In the genomic region with DNA sequence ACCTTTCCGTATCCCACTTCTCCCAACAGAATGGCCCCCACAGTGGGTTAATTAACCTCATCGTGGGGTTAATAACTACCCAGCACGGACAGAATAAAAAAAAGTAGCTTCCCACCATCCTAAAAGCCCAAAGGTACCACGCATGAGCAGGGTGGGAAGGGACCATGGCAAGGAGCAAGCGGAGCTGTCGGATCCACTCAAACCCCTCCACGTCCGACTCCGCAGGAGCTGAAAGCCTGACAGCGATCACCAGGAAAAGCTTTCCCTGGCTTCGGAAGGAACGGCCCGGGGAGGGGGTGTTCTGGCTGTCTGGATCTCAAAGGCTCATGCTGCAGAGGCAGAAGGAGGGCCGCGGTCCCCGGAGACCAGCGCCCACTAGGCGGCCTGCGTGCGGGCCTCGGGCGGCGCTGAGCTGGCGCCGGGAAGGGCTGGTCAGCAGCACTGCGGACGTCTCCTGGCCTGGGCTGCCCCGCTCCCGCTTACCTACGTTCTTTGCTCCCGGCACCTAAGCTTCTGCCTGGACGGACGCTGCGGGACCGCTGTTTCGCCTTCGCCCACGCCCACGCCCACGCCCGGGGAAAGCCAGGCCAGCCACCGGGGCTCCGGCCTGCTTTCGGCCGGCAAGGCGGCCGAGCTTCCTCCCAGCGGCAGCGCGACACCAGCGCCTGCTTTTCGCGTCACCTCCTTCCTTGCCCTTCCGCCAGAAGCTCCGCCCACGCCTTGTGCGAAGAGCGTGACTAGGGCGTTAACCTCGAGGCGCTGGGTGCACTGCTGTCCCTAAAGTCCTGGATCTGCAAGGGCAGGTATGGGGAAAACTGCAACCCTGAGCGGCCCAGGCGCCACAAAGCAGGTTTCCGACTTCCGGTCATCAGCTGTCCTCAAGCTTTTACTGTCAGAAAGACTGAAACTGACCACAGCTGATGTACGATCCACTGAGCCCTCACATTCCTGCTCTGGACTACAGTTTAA, we compare ENCODE assay signal across 8 mouse cellular contexts. TPM values are rescaled to one million over a fixed set of nuclear protein-coding genes. Genes with fewer than 3 reads are reported as not detected.
DNase-seq lines count a peak whose midpoint lies in the region; ATAC-seq and TF ChIP-seq lines count a peak whose summit lies in the region.

A gene (minus strand): TSS at position 779 of the 969 bp plus-strand sequence.

- H3K4me3 ChIP-seq in ES-E14 (ENCODE audit: insufficient read depth in 1 of 2, low read depth in 1 of 2, low read length in 2 of 2, poor library complexity in 1 of 2, severe bottlenecking in 1 of 2): peak within 1 kb of the TSS; percentile 83 to 88
- H3K4me3 ChIP-seq in forebrain, embryonic 15.5 days: peak within 1 kb of the TSS; percentile 92
- peak within 1 kb of the TSS; percentile 83 for H3K4me3 ChIP-seq in lung, adult 2 months (replicated peaks; ENCODE audit: extremely low read depth, low read depth, low read length)

- 1% methylated on average over 66 of the region's 66 CpGs for WGBS in forebrain, embryonic 15.5 days
- under 1% methylated on average over 66 of the region's 66 CpGs for WGBS in lung, adult 2 months

- H3K4me2 ChIP-seq in forebrain, embryonic 15.5 days (replicated peaks): peak within 1 kb of the TSS; percentile 88

- 0 out of 4 replicates have a peak, but pooled peaks cover 0 to 5% of the 10 kb centered on the region in 2 experiments for H3K4me1 ChIP-seq in ES-E14 (ENCODE audit: control insufficient read depth in 2 of 2, insufficient read depth in 2 of 2, low read length in 2 of 2, poor library complexity in 1 of 2)
- peaks cover 24% of the 10 kb centered on the region for H3K4me1 ChIP-seq in forebrain, embryonic 15.5 days
- no peaks in the 10 kb centered on the region; the same call in 1 of the 2 replicates for H3K4me1 ChIP-seq in lung, adult 2 months (ENCODE audit: control insufficient read depth, insufficient read depth, low read length)

- H3K9ac ChIP-seq in ES-E14 (ENCODE audit: insufficient read depth, low read depth, low read length, poor library complexity, severe bottlenecking): peak within 1 kb of the TSS; percentile 90
- peak within 1 kb of the TSS; percentile 92 for H3K9ac ChIP-seq in forebrain, embryonic 15.5 days (replicated peaks)

- H3K9me3 ChIP-seq in ES-E14 (ENCODE audit: control insufficient read depth, insufficient read depth, low read depth, low read length): no peaks in the 10 kb centered on the region
- H3K9me3 ChIP-seq in forebrain, embryonic 15.5 days: no peaks in the 10 kb centered on the region

- H3K36me3 ChIP-seq in ES-E14 (ENCODE audit: control insufficient read depth, insufficient read depth, low read length, poor library complexity, severe bottlenecking): no peaks in the 10 kb centered on the region
- no peaks in the 10 kb centered on the region for H3K36me3 ChIP-seq in forebrain, embryonic 15.5 days

- peak; percentile 97 for ATAC-seq in forebrain, embryonic 15.5 days (replicated peaks)
- peak; percentile 100 for ATAC-seq in neutrophil, adult 5-6 weeks (ENCODE audit: extremely low read depth, insufficient number of reproducible peaks, low FRiP score, poor library complexity, severe bottlenecking)

- no peak for TF ChIP-seq CTCF in lung, adult 2 months (IDR thresholded peaks at IDR 0.05; ENCODE audit: insufficient read depth, low read length)

- intact Hi-C loops in heart, postnatal 25 days (cut with DNase I): loop anchor here (1.0 to 5.0 kb wide), 2 partner anchors 54 to 75 kb away; a partner anchor contains a TSS

- no peaks in the 10 kb centered on the region for H3K27me3 ChIP-seq in forebrain, embryonic 15.5 days

- peak; percentile 82 for DNase-seq in ES-E14 (ENCODE audit: low read depth, low spot score)
- DNase-seq in cerebellum, adult 11-12 months: peak; percentile 90
- peak; percentile 84 for DNase-seq in heart, postnatal 25 days (ENCODE audit: low spot score)
- DNase-seq in layer of hippocampus, adult 18-20 months (ENCODE audit: low spot score in 2 of 2): peak; percentile 90 to 91
- DNase-seq in lung, adult 2 months: peak; percentile 90
- DNase-seq in thymus, adult 18-20 months: peak; percentile 79 to 85

- TF ChIP-seq POLR2A in lung, adult 2 months (IDR thresholded peaks at IDR 0.05; ENCODE audit: borderline replicate concordance, extremely low read depth, low read depth, low read length): peak; percentile 84; the same call in 1 of the 2 replicates

- H3K27ac ChIP-seq in ES-E14 (ENCODE audit: insufficient read depth, low read depth, low read length, poor library complexity, severe bottlenecking): no peak within 1 kb of the TSS
- H3K27ac ChIP-seq in forebrain, embryonic 15.5 days (replicated peaks): peak within 1 kb of the TSS; percentile 70

- in situ Hi-C loops in ES-E14 (cut with MboI; ENCODE audit: low sequenced_read_pairs in 2 of 2, unreplicated experiment in 2 of 2): no loop called here

TF ChIP-seq in ES-E14, 5 proteins besides CTCF, POLR2A, EP300 and RAD21:
- no peak for TF ChIP-seq ZNF384 (IDR thresholded peaks at IDR 0.05; ENCODE audit: low read depth, low read length)
- TF ChIP-seq ZC3H11A (IDR thresholded peaks at IDR 0.05; ENCODE audit: borderline replicate concordance, low read depth, low read length): no peak
- TF ChIP-seq CHD2 (IDR thresholded peaks at IDR 0.05; ENCODE audit: low read depth, low read length): 0 out of 2 replicates have a peak, but pooled peaks have one; percentile 10
- peak; percentile 74 for TF ChIP-seq HCFC1 (IDR thresholded peaks at IDR 0.05; ENCODE audit: borderline replicate concordance, insufficient read depth, low read length)
- TF ChIP-seq MAFK (IDR thresholded peaks at IDR 0.05; ENCODE audit: insufficient read depth, low read depth, low read length): no peak

RNA-seq across cellular contexts. Expression of the gene that starts here (rescaled TPM):
- 12.6 and 16.3 TPM in 2 replicates for total RNA-seq in ES-E14 (2012; rRNA removed)
- polyA plus RNA-seq in forebrain, embryonic 15.5 days (2015; fragmentation: Nextera tagmentation; extraction: Ambion mirVana): 17.2 and 18.4 TPM in 2 replicates
- 10 to 100 TPM; 11.9 to 13.3 TPM for total RNA-seq in heart, postnatal 25 days (2021)
- total RNA-seq in layer of hippocampus, adult 18-20 months (2021): 10 to 100 TPM; 37.7 to 39.0 TPM
- polyA plus RNA-seq in lung, adult 2 months (2012; rRNA removed): 3.4 and 5.8 TPM in 2 replicates
- 15.1 and 16.5 TPM in 2 replicates for total RNA-seq in neutrophil, adult 5-6 weeks (2017)
